Mouse (Mus musculus): Measurements from ENCODE around the gene Tspo.

DNA sequence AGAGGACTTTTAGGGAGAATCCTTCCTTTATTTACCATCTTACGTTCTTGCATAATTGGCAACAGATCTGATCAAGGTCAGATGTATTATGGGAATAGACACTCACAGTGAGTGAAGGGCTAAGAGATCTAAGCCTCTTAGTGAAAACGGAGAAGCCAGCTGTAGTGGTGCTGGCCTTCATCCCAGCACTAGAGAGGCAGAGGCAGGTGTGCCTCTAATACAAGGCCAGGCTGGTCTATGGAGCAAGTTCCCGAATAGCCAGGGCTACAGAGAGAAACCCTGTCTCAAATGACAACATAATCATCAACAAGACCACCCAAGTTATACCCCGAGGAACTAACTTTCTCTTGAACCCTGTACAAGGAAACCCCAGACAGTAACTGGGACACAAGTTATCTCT lies 19.5 kb downstream of the Tspo start:
- TF ChIP-seq JUN (IDR thresholded peaks at IDR 0.05; ENCODE audit: insufficient read depth, low read depth, low read length): no peak
- TF ChIP-seq KAT2A (IDR thresholded peaks at IDR 0.05; ENCODE audit: insufficient replicate concordance, low read length): no peak
- TF ChIP-seq TCF12 (IDR thresholded peaks at IDR 0.05; ENCODE audit: low read depth, low read length): no peak
- no peak for TF ChIP-seq MAZ (IDR thresholded peaks at IDR 0.05; ENCODE audit: low read depth, low read length)
- no peak for TF ChIP-seq MAX (IDR thresholded peaks at IDR 0.05; ENCODE audit: low read length)
- no peak for TF ChIP-seq POLR2AphosphoS2 (IDR thresholded peaks at IDR 0.05; ENCODE audit: low read depth, low read length)
- no peak for TF ChIP-seq CTCF (conservative IDR thresholded peaks at IDR 0.05 in 1 of 2, IDR thresholded peaks at IDR 0.05 in 1 of 2; ENCODE audit: low read depth in 2 of 2, low read length in 2 of 2)
- TF ChIP-seq ZC3H11A (IDR thresholded peaks at IDR 0.05; ENCODE audit: low read depth, low read length): no peak
- no peak for TF ChIP-seq ZKSCAN1 (IDR thresholded peaks at IDR 0.05; ENCODE audit: borderline replicate concordance, low read depth, low read length)
- TF ChIP-seq GABPA (IDR thresholded peaks at IDR 0.05; ENCODE audit: insufficient replicate concordance, low read depth, low read length): no peak
